Mouse (Mus musculus) retina, postnatal 1 day (tissue): ENCODE measurements around the gene Adgrl2.

Experiments used
- DNase-seq: peaks from one replicate; pipeline ENCODE4 v3.0.0-alpha.2; 2012

Gene Adgrl2

GRCm38 (mm10) chr3:148818414-148819105 lies 171.8 kb downstream of the Adgrl2 start:
- no peak for DNase-seq

GRCm38 (mm10) chr3:148817491-148817890 lies 172.9 kb downstream of the Adgrl2 start:
- no peak for DNase-seq

GRCm38 (mm10) chr3:148813121-148813520 lies 177.2 kb downstream of the Adgrl2 start:
- DNase-seq, result no peak

GRCm38 (mm10) chr3:148812059-148812458 lies 178.3 kb downstream of the Adgrl2 start:
- no peak for DNase-seq

- no peak for DNase-seq
Measured at GRCm38 (mm10) chr3:148806977-148807376, 183.4 kb downstream of the Adgrl2 start.

GRCm38 (mm10) chr3:148793286-148793913 lies 197.0 kb downstream of the Adgrl2 start:
- no peak for DNase-seq

GRCm38 (mm10) chr3:148770310-148770709 lies 220.0 kb downstream of the Adgrl2 start:
- no peak for DNase-seq
